Mouse (Mus musculus) embryonic facial prominence, embryonic 13.5 days (tissue): ENCODE results near the gene Dst. TPM values are rescaled to one million over a fixed set of nuclear protein-coding genes. Genes with fewer than 3 reads are reported as not detected.
A peak's percentile ranks its signal among the peaks of the same experiment; 100 is the strongest.

Experiments used
- ATAC-seq: fragments of 200-750 bp; cut with Nextera tagmentation; 2 replicates; pipeline ENCODE4 v1.8.0; 2017; ENCODE audit warnings: low read depth; ENCODE audit not compliant: insufficient number of reproducible peaks, insufficient read depth, low FRiP score, low TSS enrichment
- H3K27ac ChIP-seq: fragments of 300-500 bp; sonication (generic); 2 replicates; pipeline ENCODE4 v1.5.1; 2015; ENCODE audit warnings: moderate library complexity, mild to moderate bottlenecking, inconsistent platforms
- H3K27me3 ChIP-seq: fragments of 300-500 bp; sonication (generic); 2 replicates; pipeline ENCODE4 v1.6.1; 2015; ENCODE audit warnings: mild to moderate bottlenecking, inconsistent platforms
- H3K36me3 ChIP-seq: fragments of 300-500 bp; sonication (generic); 2 replicates; pipeline ENCODE4 v1.6.1; 2015; ENCODE audit warnings: mild to moderate bottlenecking, inconsistent platforms
- H3K4me1 ChIP-seq: fragments of 300-500 bp; sonication (generic); 2 replicates; pipeline ENCODE4 v1.6.1; 2015; ENCODE audit warnings: inconsistent platforms
- H3K4me2 ChIP-seq: fragments of 300-500 bp; sonication (generic); 2 replicates; pipeline ENCODE4 v1.6.1; 2015; ENCODE audit warnings: moderate library complexity, mild to moderate bottlenecking, inconsistent platforms
- H3K4me3 ChIP-seq: fragments of 300-500 bp; sonication (generic); 2 replicates; pipeline ENCODE4 v1.5.1; 2015; ENCODE audit warnings: mild to moderate bottlenecking, inconsistent platforms
- H3K9ac ChIP-seq: fragments of 300-500 bp; sonication (generic); 2 replicates; pipeline ENCODE4 v1.6.1; 2015; ENCODE audit warnings: mild to moderate bottlenecking, inconsistent platforms
- H3K9me3 ChIP-seq: fragments of 300-500 bp; sonication (generic); 2 replicates; pipeline ENCODE4 v1.6.1; 2016; ENCODE audit warnings: inconsistent platforms
- WGBS: fragments of 180-500 bp; shearing (Covaris S2); methylation state at CpG from one replicate; pipeline ENCODE4 v1.1.7; 2015; ENCODE audit warnings: mixed read lengths; 5-methylcytosine and 5-hydroxymethylcytosine counted together
- polyA plus RNA-seq: library from polyadenylated mRNA; unstranded; fragments of >200 nt; fragmentation: Nextera tagmentation; extraction: Ambion mirVana; gene quantifications from 2 replicates; pipeline ENCODE4 v1.2.1, GENCODE M21; 2015

Gene Dst
- polyA plus RNA-seq, 1 experiment from 2014 or later = 24.5 TPM

GRCm38 (mm10) chr1:34070474-34070873 lies 162.4 kb downstream of the Dst start:
- Histone ChIP-seq H3K4me1 (peaks cover 22% of the 10 kb centered on the region), H3K36me3 (no peaks in the 10 kb centered on the region), H3K27ac (no peak overlapping the region), H3K9me3 (no peaks in the 10 kb centered on the region), H3K4me3 (no peak overlapping the region), H3K9ac (no peak overlapping the region), H3K4me2 (no peak overlapping the region), H3K27me3 (no peaks in the 10 kb centered on the region)
- WGBS = 73% methylated on average over 7 of the region's 7 CpGs
- ATAC-seq = no peak

- H3K4me3 ChIP-seq = no peak overlapping the region
- H3K27me3 ChIP-seq = no peaks in the 10 kb centered on the region
- no peak overlapping the region for H3K4me2 ChIP-seq
- H3K27ac ChIP-seq = no peak overlapping the region
- no peak for ATAC-seq
- H3K9ac ChIP-seq = no peak overlapping the region
- peaks cover 23% of the 10 kb centered on the region for H3K4me1 ChIP-seq
- no peaks in the 10 kb centered on the region for H3K9me3 ChIP-seq
- H3K36me3 ChIP-seq = no peaks in the 10 kb centered on the region
- WGBS = 78% methylated on average over 6 of the region's 6 CpGs
Measured at GRCm38 (mm10) chr1:34070991-34071639, 163.1 kb downstream of the Dst start.

GRCm38 (mm10) chr1:34072262-34072661 lies 164.2 kb downstream of the Dst start:
- Histone ChIP-seq H3K4me3 (no peak overlapping the region), H3K4me1 (peaks cover 29% of the 10 kb centered on the region), H3K9ac (no peak overlapping the region), H3K27me3 (no peaks in the 10 kb centered on the region), H3K4me2 (no peak overlapping the region), H3K9me3 (no peaks in the 10 kb centered on the region), H3K27ac (no peak overlapping the region), H3K36me3 (no peaks in the 10 kb centered on the region)
- ATAC-seq = no peak
- 80% methylated on average over 7 of the region's 7 CpGs for WGBS

- no peaks in the 10 kb centered on the region for H3K36me3 ChIP-seq
- no peak overlapping the region for H3K9ac ChIP-seq
- H3K4me2 ChIP-seq = no peak overlapping the region
- H3K27ac ChIP-seq = no peak overlapping the region; the same call in 1 of the 2 replicates
- H3K4me3 ChIP-seq = no peak overlapping the region
- H3K4me1 ChIP-seq = peaks cover 27% of the 10 kb centered on the region
- H3K9me3 ChIP-seq = no peaks in the 10 kb centered on the region
- H3K27me3 ChIP-seq = no peaks in the 10 kb centered on the region
- WGBS = 44% methylated on average over 10 of the region's 10 CpGs
- ATAC-seq = no peak
Measured at GRCm38 (mm10) chr1:34073436-34074169, 165.6 kb downstream of the Dst start.

- Histone ChIP-seq H3K4me2 (0 out of 2 replicates have a peak overlapping the region, but pooled peaks have one; percentile 7), H3K4me3 (no peak overlapping the region), H3K27me3 (no peaks in the 10 kb centered on the region), H3K9ac (no peak overlapping the region), H3K36me3 (no peaks in the 10 kb centered on the region), H3K4me1 (peaks cover 26% of the 10 kb centered on the region), H3K27ac (0 out of 2 replicates have a peak overlapping the region, but pooled peaks have one; percentile 24), H3K9me3 (no peaks in the 10 kb centered on the region)
- 22% methylated on average over 15 of the region's 15 CpGs for WGBS
- ATAC-seq = no peak
Measured at GRCm38 (mm10) chr1:34074245-34075187, 166.5 kb downstream of the Dst start.

GRCm38 (mm10) chr1:34076701-34077421 lies 168.8 kb downstream of the Dst start:
- 12% methylated on average over 12 of the region's 12 CpGs for WGBS
- no peaks in the 10 kb centered on the region for H3K9me3 ChIP-seq
- H3K4me2 ChIP-seq = peak overlapping the region; percentile 46
- 0 out of 2 replicates have a peak, but pooled peaks have one; percentile 59 for ATAC-seq
- H3K9ac ChIP-seq = no peak overlapping the region
- no peaks in the 10 kb centered on the region for H3K36me3 ChIP-seq
- H3K27me3 ChIP-seq = no peaks in the 10 kb centered on the region
- 0 out of 2 replicates have a peak overlapping the region, but pooled peaks have one; percentile 15 for H3K4me3 ChIP-seq
- H3K27ac ChIP-seq = no peak overlapping the region
- peaks cover 26% of the 10 kb centered on the region for H3K4me1 ChIP-seq

- no peak overlapping the region for H3K4me3 ChIP-seq
- 14% methylated on average over 7 of the region's 7 CpGs for WGBS
- H3K4me2 ChIP-seq = peak overlapping the region; percentile 46
- H3K27ac ChIP-seq = no peak overlapping the region
- peaks cover 26% of the 10 kb centered on the region for H3K4me1 ChIP-seq
- H3K27me3 ChIP-seq = no peaks in the 10 kb centered on the region
- ATAC-seq = no peak
- no peaks in the 10 kb centered on the region for H3K9me3 ChIP-seq
- H3K36me3 ChIP-seq = no peaks in the 10 kb centered on the region
- no peak overlapping the region for H3K9ac ChIP-seq
Measured at GRCm38 (mm10) chr1:34077422-34077790, 169.4 kb downstream of the Dst start.

GRCm38 (mm10) chr1:34077941-34078340 lies 169.9 kb downstream of the Dst start:
- no peak for ATAC-seq
- H3K9me3 ChIP-seq = no peaks in the 10 kb centered on the region
- peaks cover 26% of the 10 kb centered on the region for H3K4me1 ChIP-seq
- 0 out of 2 replicates have a peak overlapping the region, but pooled peaks have one; percentile 46 for H3K4me2 ChIP-seq
- no peak overlapping the region for H3K27ac ChIP-seq
- no peak overlapping the region for H3K4me3 ChIP-seq
- H3K36me3 ChIP-seq = no peaks in the 10 kb centered on the region
- H3K27me3 ChIP-seq = no peaks in the 10 kb centered on the region
- 73% methylated on average over 6 of the region's 6 CpGs for WGBS
- no peak overlapping the region for H3K9ac ChIP-seq

- Histone ChIP-seq H3K9ac (no peak overlapping the region), H3K36me3 (peaks cover 12% of the 10 kb centered on the region), H3K4me2 (no peak overlapping the region), H3K9me3 (no peaks in the 10 kb centered on the region), H3K27ac (no peak overlapping the region), H3K4me1 (0 out of 2 replicates have a peak, but pooled peaks cover 3% of the 10 kb centered on the region), H3K27me3 (no peaks in the 10 kb centered on the region), H3K4me3 (no peak overlapping the region)
- WGBS = 88% methylated on average over 3 of the region's 3 CpGs
- no peak for ATAC-seq
Measured at GRCm38 (mm10) chr1:34089011-34089410, 181.0 kb downstream of the Dst start.

GRCm38 (mm10) chr1:34090700-34091099 lies 182.7 kb downstream of the Dst start:
- Histone ChIP-seq H3K4me3 (no peak overlapping the region), H3K4me2 (no peak overlapping the region), H3K27ac (no peak overlapping the region), H3K4me1 (0 out of 2 replicates have a peak, but pooled peaks cover 3% of the 10 kb centered on the region), H3K9ac (no peak overlapping the region), H3K27me3 (no peaks in the 10 kb centered on the region), H3K36me3 (peaks cover 12% of the 10 kb centered on the region), H3K9me3 (no peaks in the 10 kb centered on the region)
- WGBS = 75% methylated on average over 7 of the region's 7 CpGs
- no peak for ATAC-seq

GRCm38 (mm10) chr1:34093652-34094051 lies 185.6 kb downstream of the Dst start:
- Histone ChIP-seq H3K36me3 (no peaks in the 10 kb centered on the region), H3K9ac (no peak overlapping the region), H3K4me1 (0 out of 2 replicates have a peak, but pooled peaks cover 3% of the 10 kb centered on the region), H3K27ac (no peak overlapping the region), H3K4me2 (no peak overlapping the region), H3K27me3 (no peaks in the 10 kb centered on the region), H3K9me3 (no peaks in the 10 kb centered on the region), H3K4me3 (no peak overlapping the region)
- WGBS = 92% methylated on average over 7 of the region's 7 CpGs
- no peak for ATAC-seq
